Mouse (Mus musculus) C2C12 (cell line): ENCODE results near the gene Senp3. TPM values are rescaled to one million over a fixed set of nuclear protein-coding genes. Genes with fewer than 3 reads are reported as not detected.
"Not testable (repeated sequence)": the region's sequence is repeated elsewhere in the genome, so short reads cannot be mapped to it uniquely, and the experiment has no call there.

ENCODE experiments used
- H3K27me3 ChIP-seq: one replicate; pipeline ENCODE4 v1.6.1; 2011; ENCODE audit not compliant: control insufficient read depth, insufficient read depth, insufficient read length
- H3K36me3 ChIP-seq: one replicate; pipeline ENCODE4 v1.6.1; 2011; ENCODE audit not compliant: control insufficient read depth, insufficient read depth
- H3K4me3 ChIP-seq: one replicate; pipeline ENCODE4 v1.5.1; 2011; ENCODE audit warnings: mild to moderate bottlenecking, control low read depth; ENCODE audit not compliant: poor library complexity, insufficient read depth, severe bottlenecking
- H3K79me2 ChIP-seq: one replicate; pipeline ENCODE4 v1.6.1; 2011; ENCODE audit not compliant: control insufficient read depth, insufficient read depth
- H3K79me3 ChIP-seq: one replicate; pipeline ENCODE4 v1.6.1; 2011; ENCODE audit warnings: low read depth, control low read depth
- H3ac ChIP-seq: one replicate; pipeline ENCODE3; 2011; ENCODE audit warnings: low read depth; ENCODE audit not compliant: control insufficient read depth, insufficient read length
- CEBPB ChIP-seq: IDR thresholded peaks from one replicate; pipeline ENCODE4 v1.6.1; 2011; ENCODE audit warnings: low read depth, mild to moderate bottlenecking, control low read depth, moderate library complexity
- CTCF ChIP-seq: IDR thresholded peaks from one replicate; pipeline ENCODE4 v1.5.1; 2011; ENCODE audit not compliant: control insufficient read depth, insufficient read depth, insufficient read length
- FOSL1 ChIP-seq: IDR thresholded peaks from one replicate; pipeline ENCODE4 v1.8.0; 2011; ENCODE audit warnings: mild to moderate bottlenecking, low read length; ENCODE audit not compliant: poor library complexity, insufficient read depth, severe bottlenecking
- MAX ChIP-seq: IDR thresholded peaks from one replicate; pipeline ENCODE4 v1.6.1; 2011; ENCODE audit warnings: mild to moderate bottlenecking, control low read depth
- MYOD1 ChIP-seq: IDR thresholded peaks from one replicate; pipeline ENCODE4 v1.6.1; 2011; ENCODE audit warnings: low read depth; ENCODE audit not compliant: control insufficient read depth, insufficient read length
- MYOG ChIP-seq: IDR thresholded peaks from one replicate; pipeline ENCODE4 v1.6.1; 2011; ENCODE audit not compliant: control insufficient read depth, insufficient read length; ENCODE audit errors: extremely low read depth
- USF1 ChIP-seq: IDR thresholded peaks from one replicate; pipeline ENCODE4 v1.6.1; 2011; ENCODE audit warnings: low read depth, mild to moderate bottlenecking, control low read depth, moderate library complexity
- long read RNA-seq, 2 experiments: library from polyadenylated mRNA; unstranded; transcript quantifications; one replicate each; pipeline ENCODE4 v2.0.0; 2019 to 2020
- polyA plus RNA-seq: library from polyadenylated mRNA; unstranded; fragments of >200 nt; fragmentation: generic; extraction: Trizol; gene quantifications from one replicate; pipeline ENCODE4 v1.2.1, GENCODE M21; 2012; ENCODE audit warnings: missing spikeins

The Senp3 gene
- 89.0 TPM for polyA plus RNA-seq
- long read RNA-seq, experiment 1, transcript Senp3-201 (11 exons, 2,313 nt): major isoform, 5 of 11 reads
- long read RNA-seq, experiment 1, partial matches to known transcripts: 5 of 11 reads
- long read RNA-seq, experiment 1, other reads (novel, unspliced or antisense): 0 of 11 reads
- long read RNA-seq, experiment 2, transcript Senp3-201 (11 exons, 2,313 nt): major isoform, 131 of 151 reads
- long read RNA-seq, experiment 2, partial matches to known transcripts: 14 of 151 reads
- long read RNA-seq, experiment 2, other reads (novel, unspliced or antisense): 4 of 151 reads

DNA sequence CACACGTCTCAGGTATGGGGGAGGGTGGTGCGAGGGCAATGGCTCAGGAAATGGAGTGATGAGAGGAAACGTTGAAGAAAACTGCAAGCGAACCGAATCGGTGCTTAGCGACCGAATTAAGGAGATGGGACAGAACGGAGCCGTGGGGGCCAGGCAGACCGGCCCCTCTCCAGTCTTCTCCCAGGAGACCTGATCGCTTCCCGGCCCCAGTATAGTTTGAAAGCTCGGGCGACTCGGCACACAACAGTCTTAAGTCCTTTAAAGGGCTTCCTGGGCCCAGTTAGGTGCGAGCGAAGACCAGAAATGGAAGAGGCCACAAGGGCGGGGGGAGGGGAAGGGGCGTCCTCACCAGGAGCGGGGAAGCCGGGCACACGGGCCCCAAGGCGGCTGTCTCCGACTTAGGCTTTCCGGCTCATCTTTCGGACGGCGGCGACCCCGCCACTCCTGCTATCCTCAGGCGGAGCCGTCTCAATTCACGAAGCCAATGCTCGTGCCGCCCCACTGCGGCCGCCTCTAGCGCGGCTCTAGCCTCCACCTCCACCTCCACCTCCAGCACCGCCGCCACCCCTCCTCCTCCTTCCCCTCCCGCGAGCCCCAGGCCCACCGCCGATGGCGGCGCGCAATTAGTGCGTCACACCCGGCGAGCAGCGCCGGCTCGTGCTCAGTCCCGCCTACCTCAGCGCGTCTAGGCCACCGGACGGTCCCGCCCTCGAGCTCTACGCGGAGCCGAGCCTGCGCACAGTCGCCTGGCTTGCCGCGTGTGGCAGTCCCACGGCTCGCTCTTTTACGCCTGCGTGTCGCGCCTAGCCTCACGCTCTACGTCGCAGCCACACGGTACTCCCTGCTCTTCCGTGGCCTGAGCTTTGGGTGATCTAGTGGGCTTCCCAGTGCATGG lies at the start of gene Senp3:
TSS of gene Senp3 (minus strand) at position 771 of the 895 bp plus-strand sequence.
- Histone ChIP-seq H3K79me2 (peaks cover 60% of the 10 kb centered on the region), H3ac (peak within 1 kb of the TSS; percentile 73), H3K36me3 (peaks cover 29% of the 10 kb centered on the region), H3K27me3 (no peaks in the 10 kb centered on the region), H3K4me3 (peak within 1 kb of the TSS; percentile 99), H3K79me3 (peaks cover 26% of the 10 kb centered on the region)
- TF ChIP-seq USF1: no peak
- TF ChIP-seq MAX: no peak
- no peak for TF ChIP-seq MYOD1
- no peak for TF ChIP-seq FOSL1
- TF ChIP-seq CEBPB: no peak
- no peak for TF ChIP-seq CTCF
- no peak for TF ChIP-seq MYOG

DNA sequence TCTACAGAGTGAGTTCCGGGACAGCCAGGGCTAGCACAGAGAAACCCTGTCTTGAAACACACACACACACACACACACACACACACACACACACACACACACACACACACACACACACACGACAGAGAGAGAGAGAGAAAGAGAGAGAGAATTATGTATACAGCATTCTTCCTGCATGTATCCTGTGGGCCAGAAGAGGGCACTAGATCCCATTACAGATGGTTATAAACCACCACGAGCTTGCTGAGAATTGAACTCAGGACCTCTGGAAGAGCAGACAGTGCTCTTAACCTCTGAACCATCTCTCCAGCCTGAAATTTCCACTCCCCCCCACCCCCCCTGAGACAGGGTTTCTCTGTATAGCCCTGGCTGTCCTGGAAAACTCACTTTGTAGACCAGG lies 49.5 kb upstream of the Senp3 start:
- not testable (repeated sequence) for H3K4me3 ChIP-seq, H3ac ChIP-seq, H3K79me3 ChIP-seq, H3K27me3 ChIP-seq, H3K79me2 ChIP-seq
- peaks cover 37% of the 10 kb centered on the region for H3K36me3 ChIP-seq

DNA sequence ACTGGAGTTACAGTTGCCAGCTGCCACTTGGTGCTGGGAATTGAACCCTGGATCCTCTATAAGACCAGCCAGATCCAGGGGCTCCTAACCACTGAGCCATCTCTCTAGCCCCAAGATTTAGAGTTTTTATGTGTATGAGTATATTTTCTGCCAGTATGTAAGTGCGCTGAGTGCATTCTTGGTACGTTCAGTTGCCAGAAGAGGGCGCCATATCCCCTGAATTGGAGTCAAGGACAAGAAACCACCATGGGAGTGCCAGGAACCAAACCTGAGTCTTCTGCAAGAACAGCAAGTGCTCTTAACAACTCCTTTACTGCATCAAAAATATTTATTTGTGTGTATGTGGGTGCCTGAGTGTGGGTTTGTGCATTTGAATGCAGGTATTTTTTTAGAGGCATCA lies 47.2 kb upstream of the Senp3 start:
- Histone ChIP-seq H3K27me3 (no peaks in the 10 kb centered on the region), H3K79me3 (no peaks in the 10 kb centered on the region), H3K79me2 (no peaks in the 10 kb centered on the region), H3K36me3 (peaks cover 13% of the 10 kb centered on the region), H3K4me3 (no peak overlapping the region), H3ac (no peak overlapping the region)
- TF ChIP-seq CEBPB (no peak), MAX (no peak), USF1 (no peak), FOSL1 (no peak), MYOD1 (no peak), MYOG (no peak), CTCF (no peak)

DNA sequence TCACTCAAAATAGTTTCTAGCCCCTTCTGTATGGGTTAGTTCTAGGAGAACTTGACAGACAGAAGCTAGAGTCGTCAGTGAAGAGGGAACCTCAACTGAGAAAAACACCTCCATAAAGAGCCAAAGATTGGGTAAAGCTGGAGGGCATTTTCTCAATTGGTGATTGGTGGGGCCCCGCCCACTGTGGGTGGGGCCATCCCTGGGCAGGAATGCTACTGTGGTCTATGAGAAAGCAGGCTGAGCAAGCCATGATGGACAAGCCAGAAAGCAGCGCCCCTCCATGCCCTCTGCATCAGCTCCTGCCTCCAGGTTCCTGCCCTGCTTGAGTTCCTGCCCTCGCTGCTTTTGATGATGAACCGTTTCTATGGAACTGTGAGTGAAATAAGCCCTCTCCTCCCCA lies 44.1 kb upstream of the Senp3 start:
- TF ChIP-seq MAX: no peak
- no peak for TF ChIP-seq FOSL1
- no peak for TF ChIP-seq CEBPB
- TF ChIP-seq CTCF: no peak
- TF ChIP-seq USF1: no peak
- TF ChIP-seq MYOD1: no peak
- no peak for TF ChIP-seq MYOG
- H3K4me3 ChIP-seq: no peak overlapping the region
- no peaks in the 10 kb centered on the region for H3K79me3 ChIP-seq
- no peaks in the 10 kb centered on the region for H3K27me3 ChIP-seq
- H3K79me2 ChIP-seq: no peaks in the 10 kb centered on the region
- no peaks in the 10 kb centered on the region for H3K36me3 ChIP-seq
- no peak overlapping the region for H3ac ChIP-seq

DNA sequence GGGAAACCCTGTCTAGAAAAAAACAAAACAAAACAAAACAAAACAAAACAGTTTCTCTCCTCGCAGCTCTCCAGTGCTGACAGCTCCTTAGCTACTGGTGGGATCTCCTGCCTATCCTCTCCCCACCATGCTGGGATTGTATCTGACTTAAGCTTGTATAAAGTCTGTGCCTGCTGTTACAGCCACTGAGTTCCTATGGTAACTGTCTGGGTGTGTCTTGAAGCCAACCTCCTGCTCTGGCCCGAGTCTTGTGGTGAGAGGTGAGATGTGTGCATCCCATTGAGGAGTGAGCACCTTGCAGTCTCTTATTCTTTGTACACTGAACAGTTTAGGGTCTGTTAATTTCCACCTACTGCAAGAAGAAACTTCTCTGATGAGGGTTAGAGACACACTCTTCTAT lies 41.2 kb upstream of the Senp3 start:
- Histone ChIP-seq H3K4me3 (no peak overlapping the region), H3K79me3 (no peaks in the 10 kb centered on the region), H3K27me3 (no peaks in the 10 kb centered on the region), H3K36me3 (no peaks in the 10 kb centered on the region), H3ac (no peak overlapping the region), H3K79me2 (no peaks in the 10 kb centered on the region)
- TF ChIP-seq MYOG: no peak
- TF ChIP-seq MYOD1: no peak
- no peak for TF ChIP-seq CEBPB
- no peak for TF ChIP-seq USF1
- no peak for TF ChIP-seq MAX
- TF ChIP-seq FOSL1: no peak
- no peak for TF ChIP-seq CTCF

DNA sequence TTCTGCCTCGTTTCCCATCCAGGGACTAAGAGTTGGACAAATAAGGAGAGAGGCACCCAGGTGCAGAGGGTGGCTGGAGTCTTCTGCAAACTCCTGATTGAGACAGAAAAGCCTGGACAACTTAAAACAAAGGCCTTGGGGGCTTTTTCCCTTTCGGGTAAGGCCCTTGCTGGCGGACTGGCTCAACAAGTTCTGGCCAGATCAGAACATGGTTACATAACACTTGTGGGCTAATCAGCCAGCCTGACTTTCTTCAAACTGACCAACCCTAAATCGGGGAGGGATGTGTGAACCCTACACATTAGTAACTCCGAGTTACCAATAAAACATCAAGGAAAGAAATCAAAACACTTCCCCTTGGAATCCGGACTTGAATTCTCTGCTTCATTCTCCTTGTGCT lies 39.0 kb upstream of the Senp3 start:
- TF ChIP-seq MAX (no peak), MYOD1 (no peak), USF1 (no peak), MYOG (no peak), CTCF (no peak), CEBPB (no peak), FOSL1 (no peak)
- Histone ChIP-seq H3K79me2 (no peaks in the 10 kb centered on the region), H3K79me3 (no peaks in the 10 kb centered on the region), H3K4me3 (no peak overlapping the region), H3K36me3 (no peaks in the 10 kb centered on the region), H3K27me3 (no peaks in the 10 kb centered on the region), H3ac (no peak overlapping the region)
